Mouse (Mus musculus): ENCODE data around the gene Gemin8.

The Gemin8 gene

DNA sequence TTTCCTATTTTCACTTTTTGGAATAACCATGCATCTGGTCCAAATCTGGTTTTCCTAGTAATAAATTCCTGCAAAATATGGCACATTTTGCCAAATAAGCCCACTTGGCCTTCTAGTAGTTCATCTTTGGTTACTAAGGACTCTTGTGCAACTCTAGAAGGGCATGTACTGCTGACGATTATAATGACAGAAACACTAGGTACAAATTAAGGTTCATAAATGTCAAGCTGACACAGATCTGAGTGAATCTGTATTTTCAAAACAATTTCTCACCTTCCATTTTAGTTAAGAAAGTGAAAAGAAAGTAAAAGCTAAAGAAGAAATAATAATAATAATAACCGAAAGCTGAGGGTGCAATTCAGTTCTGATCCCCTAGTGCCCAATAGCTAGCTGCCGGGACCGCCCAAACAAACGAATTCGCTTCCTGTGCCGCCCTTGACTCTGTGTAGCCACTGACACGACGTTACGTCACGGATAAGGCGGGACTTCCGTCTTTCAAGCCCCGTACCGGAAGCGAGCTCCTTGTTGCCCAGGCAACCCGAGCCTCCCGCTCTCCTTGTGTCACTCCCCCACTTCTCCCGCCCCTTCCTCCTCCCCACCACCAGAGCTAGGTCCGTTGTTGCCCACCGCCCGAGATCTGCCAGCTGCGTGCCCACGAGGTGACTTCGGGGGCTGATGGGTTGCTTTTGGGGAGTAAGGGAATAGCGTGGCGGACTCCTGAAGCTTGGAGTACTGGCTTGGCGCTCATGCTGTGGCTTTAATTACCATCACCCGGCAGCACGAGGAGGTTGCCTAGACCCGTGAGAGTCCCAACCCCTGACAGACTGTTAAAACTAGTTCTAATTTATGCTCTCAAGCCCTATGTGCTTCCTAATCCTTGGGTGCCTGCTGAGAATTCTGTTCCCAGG lies at the start of gene Gemin8:
Gemin8 (plus strand) TSS at position 563 of the 908 bp plus-strand sequence.
- DNase-seq (ENCODE audit: low spot score in 2 of 2): peak; percentile 81 to 88

DNA sequence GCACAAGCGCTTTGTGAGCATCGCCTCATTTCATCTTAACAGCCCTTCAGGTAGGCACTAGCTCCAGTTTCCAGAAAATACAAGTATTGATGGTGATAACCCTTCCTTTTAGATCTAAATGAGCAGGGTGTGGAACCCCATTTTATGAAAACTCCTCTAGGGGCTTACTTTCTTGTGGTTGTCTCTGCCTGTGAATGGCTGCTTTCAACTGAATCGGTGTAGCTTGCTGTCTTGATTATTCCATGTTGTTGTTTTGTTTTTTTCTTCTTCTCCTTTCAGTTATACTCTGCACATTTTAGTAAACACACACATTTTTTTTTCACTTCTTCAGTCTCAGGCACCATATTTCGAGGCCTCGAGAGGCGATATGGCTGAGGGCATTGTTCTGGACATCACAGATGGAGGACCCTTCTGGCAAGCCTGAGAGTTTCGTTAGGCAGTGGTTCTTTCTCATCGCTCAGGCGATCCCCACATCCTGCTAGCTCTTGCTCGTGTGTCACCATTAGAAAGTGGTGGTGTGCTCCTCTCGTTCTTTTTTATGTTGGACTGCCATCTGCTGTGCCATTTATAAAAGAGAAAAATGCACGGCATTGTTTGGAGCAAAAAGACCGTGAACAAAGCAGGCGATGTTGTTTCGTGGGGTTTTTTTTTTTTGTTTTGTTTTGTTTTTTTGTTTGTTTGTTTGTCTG lies 23.0 kb upstream of the Gemin8 start:
- DNase-seq (ENCODE audit: low spot score in 2 of 2): no peak

GRCm38 (mm10) chrX:166162773-166163172 lies 7.5 kb upstream of the Gemin8 start:
- no peak for DNase-seq (ENCODE audit: low spot score in 2 of 2)

GRCm38 (mm10) chrX:166167307-166167706 lies 2.9 kb upstream of the Gemin8 start:
- DNase-seq (ENCODE audit: low spot score in 2 of 2): no peak

DNA sequence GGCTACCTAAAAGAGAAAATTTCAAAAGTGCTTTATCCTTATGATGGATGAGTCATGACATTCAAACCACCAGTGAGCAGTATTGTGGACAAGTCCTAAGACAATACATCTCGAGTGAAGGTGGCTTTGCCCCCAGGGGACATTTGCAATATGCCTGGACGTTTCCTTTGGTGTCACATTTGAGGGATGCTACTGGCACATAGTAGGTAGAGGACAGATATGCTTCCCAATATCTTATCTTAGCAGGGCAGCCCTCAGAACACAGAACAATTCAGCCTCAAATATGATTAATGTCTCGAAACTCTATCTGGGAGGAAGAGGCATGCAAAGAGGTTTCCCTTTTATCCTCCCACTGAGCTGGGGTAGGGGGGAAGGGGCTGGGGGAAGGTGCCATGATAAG lies 2.3 kb upstream of the Gemin8 start:
- DNase-seq (ENCODE audit: low spot score in 2 of 2): no peak

GRCm38 (mm10) chrX:166170800-166171738 lies 815 bp downstream of the Gemin8 start:
- DNase-seq (ENCODE audit: low spot score in 2 of 2): no peak

DNA sequence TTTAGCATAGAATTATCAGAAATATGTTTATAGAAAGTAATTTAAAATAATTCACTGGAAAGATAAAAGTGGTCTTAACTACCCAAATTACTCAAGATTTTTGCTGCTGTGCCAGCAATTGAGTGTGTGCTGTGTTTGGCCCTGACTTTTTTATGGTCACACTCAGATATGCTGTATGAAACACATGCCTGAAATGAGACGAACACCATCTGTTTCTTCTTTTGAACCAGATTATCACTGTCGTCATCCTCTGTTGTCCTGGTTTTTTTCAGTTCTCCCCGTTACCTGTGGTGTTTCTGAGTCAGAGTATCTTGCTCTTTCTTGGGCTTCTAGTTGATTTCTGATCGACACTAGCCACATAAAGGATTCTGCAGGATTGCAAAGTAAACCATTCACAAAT lies 1.8 kb downstream of the Gemin8 start:
- DNase-seq (ENCODE audit: low spot score in 2 of 2): no peak

GRCm38 (mm10) chrX:166172661-166173060 lies 2.4 kb downstream of the Gemin8 start:
- DNase-seq (ENCODE audit: low spot score in 2 of 2): no peak

- no peak for DNase-seq (ENCODE audit: low spot score in 2 of 2)
These were observed 3.5 kb downstream of the Gemin8 start for GRCm38 (mm10) chrX:166173796-166174195.

GRCm38 (mm10) chrX:166177929-166178328 lies 7.7 kb downstream of the Gemin8 start:
- no peak for DNase-seq (ENCODE audit: low spot score in 2 of 2)

GRCm38 (mm10) chrX:166183094-166183493 lies 12.8 kb downstream of the Gemin8 start:
- no peak for DNase-seq (ENCODE audit: low spot score in 2 of 2)

GRCm38 (mm10) chrX:166185327-166185913 lies 15.2 kb downstream of the Gemin8 start:
- DNase-seq (ENCODE audit: low spot score in 2 of 2): no peak

DNA sequence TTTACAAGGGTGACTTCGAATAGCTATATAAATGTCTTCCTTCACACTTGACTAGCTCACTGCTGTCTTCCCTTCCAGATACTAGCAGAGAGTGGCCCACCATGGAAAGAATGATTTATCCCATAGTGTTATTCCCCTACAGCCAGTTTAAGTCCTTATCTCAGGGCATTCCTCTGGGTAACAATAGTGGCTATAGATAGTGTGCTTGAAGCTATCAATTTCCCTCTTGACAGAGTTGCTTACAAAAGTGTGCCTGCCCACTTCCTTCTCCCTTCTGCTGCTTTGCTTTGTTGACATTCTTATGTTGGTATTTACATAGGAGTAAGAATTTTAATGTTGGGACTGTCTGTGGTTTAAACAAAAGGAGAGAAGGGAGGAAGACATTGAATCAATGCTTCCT lies 17.5 kb downstream of the Gemin8 start:
- no peak for DNase-seq (ENCODE audit: low spot score in 2 of 2)

- no peak for DNase-seq (ENCODE audit: low spot score in 2 of 2)
These were observed 26.1 kb downstream of the Gemin8 start for GRCm38 (mm10) chrX:166196327-166196726.

DNA sequence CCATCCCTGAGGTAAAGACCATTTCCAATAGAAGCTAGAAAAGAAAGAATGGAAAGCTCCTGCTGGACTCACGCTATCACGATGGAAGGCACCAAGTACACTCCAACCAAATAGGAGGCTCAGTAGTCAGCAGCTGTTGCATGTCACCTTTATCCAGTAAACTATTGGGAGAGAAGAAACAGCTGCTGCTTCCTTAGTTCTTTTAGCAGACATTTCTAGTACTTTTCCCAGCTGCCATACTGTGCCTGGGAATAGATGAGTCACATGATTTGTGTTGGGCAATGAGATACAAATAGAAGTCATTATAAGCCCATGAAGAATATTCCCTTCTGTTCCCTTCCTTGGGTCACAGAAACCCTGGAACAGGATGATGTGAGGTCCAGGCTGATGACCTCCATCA lies 28.0 kb downstream of the Gemin8 start:
- no peak for DNase-seq (ENCODE audit: low spot score in 2 of 2)

- no peak for DNase-seq (ENCODE audit: low spot score in 2 of 2)
These were observed 29.6 kb downstream of the Gemin8 start for GRCm38 (mm10) chrX:166199812-166200211.

DNA sequence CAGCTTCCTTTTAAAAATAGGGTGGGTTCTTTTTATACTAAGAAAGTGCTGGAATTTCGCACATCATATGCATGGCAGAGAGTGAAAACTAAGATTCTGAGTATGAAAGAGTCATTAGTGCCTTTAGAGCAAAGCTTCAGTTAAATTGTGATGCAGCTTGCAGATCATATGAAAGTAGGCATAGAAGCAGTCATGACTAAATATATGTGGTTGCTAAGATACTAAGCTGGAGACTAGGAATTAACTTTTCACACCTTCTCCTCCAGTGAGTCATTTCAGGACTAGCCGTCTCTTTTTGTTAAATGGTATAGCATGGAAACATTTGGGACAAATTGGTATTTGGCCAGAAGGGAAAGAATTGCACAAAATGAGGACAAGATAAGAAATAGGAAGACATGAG lies 44.3 kb downstream of the Gemin8 start:
- no peak for DNase-seq (ENCODE audit: low spot score in 2 of 2)

DNA sequence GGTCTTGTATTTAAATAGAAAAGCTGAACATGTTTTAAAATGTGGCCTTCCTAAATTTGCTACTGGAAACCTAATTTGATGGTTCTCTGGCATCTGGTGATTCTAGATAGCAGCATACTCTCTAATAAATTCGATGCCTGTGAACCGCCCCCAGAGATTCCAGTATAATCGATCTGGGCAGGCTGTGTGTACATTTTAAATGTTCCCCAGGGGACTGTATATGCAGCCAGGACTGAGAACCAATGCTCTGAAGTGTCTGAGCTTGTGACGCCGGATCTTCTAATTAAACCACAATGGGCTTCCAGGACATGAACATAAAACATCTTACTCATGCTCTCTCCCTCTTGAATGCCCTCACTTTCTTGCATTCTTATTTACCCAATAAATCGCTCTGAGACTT lies 46.0 kb downstream of the Gemin8 start:
- DNase-seq (ENCODE audit: low spot score in 2 of 2): no peak

GRCm38 (mm10) chrX:166216720-166217119 lies 46.5 kb downstream of the Gemin8 start:
- DNase-seq (ENCODE audit: low spot score in 2 of 2): no peak

- no peak for DNase-seq (ENCODE audit: low spot score in 2 of 2)
These were observed 49.1 kb downstream of the Gemin8 start for GRCm38 (mm10) chrX:166219331-166219730.

DNA sequence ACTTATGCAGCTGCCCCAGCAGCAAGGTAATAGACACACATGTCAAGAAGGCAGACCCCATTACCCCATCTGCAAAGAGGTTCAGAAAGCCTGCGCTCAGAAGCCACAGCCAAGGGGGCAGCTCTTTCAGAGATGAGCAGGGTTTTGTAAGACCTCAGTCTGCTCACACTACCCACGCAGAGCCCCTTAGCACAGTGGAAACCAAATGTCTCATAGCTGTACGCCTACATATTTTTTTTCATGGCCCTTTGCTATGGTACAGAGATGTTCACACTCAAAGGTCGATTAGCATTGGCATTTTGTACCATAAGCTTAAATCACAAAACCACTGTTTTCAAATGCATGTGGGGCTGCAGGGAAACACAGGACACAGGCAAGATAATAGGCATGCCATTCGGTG lies 56.6 kb downstream of the Gemin8 start:
- DNase-seq (ENCODE audit: low spot score in 2 of 2): no peak

DNA sequence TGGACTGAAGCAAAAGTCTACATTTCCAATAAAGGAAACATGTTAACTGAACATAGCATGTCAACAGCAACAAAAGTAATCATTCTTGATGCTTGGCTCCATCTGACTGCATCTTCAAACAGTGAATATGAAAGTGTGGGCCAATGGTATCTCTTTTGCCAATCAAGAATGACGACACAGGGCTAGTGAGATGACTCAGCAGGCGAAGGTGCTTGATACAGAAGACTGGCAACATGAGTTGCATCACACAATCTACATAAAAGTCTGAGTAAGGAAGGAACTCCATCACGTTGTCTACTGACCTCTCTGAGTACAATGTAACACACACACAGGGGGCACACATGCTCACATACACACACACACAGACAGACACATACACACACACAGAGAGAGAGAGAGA lies 59.5 kb downstream of the Gemin8 start:
- no peak for DNase-seq (ENCODE audit: low spot score in 2 of 2)

Measured in urinary bladder, adult 18-20 months (tissue).